Mouse (Mus musculus): ENCODE data around the gene Plin5. TPM values are rescaled to one million over a fixed set of nuclear protein-coding genes. Genes with fewer than 3 reads are reported as not detected.

Gene Plin5
- total and polyA plus RNA-seq, 3 experiments, result not detected

- Histone ChIP-seq H3K27me3 (ENCODE audit: control insufficient read depth in 1 of 2, insufficient read depth in 2 of 2, low read length in 2 of 2) (no peaks in the 10 kb centered on the region), H3K36me3 (ENCODE audit: control insufficient read depth in 1 of 2, insufficient read depth in 2 of 2, low read length in 2 of 2) (peaks cover 0 to 2% of the 10 kb centered on the region in 2 experiments; a peak in 1 of 4 replicates), H3K4me1 (ENCODE audit: control insufficient read depth in 1 of 2, insufficient read depth in 2 of 2, low read length in 2 of 2) (no peaks in the 10 kb centered on the region), H3K79me2 (ENCODE audit: control insufficient read depth, insufficient read depth, low read length, poor library complexity) (no peaks in the 10 kb centered on the region), H3K27ac (ENCODE audit: control insufficient read depth, low read depth, low read length) (no peak overlapping the region), H3K9ac (ENCODE audit: control insufficient read depth, low read depth, low read length, poor library complexity, severe bottlenecking) (no peak overlapping the region), H3K9me3 (replicated peaks; ENCODE audit: insufficient read depth, low read length) (no peaks in the 10 kb centered on the region), H3K4me3 (ENCODE audit: control insufficient read depth in 1 of 2, insufficient read depth in 1 of 2, low read depth in 2 of 2, low read length in 2 of 2) (no peak overlapping the region)
- TF ChIP-seq USF2 (IDR thresholded peaks at IDR 0.05; ENCODE audit: borderline replicate concordance in 1 of 2, insufficient read depth in 1 of 2, low read depth in 1 of 2, low read length in 2 of 2) (no peak), TCF12 (IDR thresholded peaks at IDR 0.05; ENCODE audit: low read depth, low read length) (no peak), MYB (IDR thresholded peaks at IDR 0.05; ENCODE audit: low read depth, low read length) (no peak), SMC3 (IDR thresholded peaks at IDR 0.05; ENCODE audit: low read depth, low read length) (no peak), CHD1 (IDR thresholded peaks at IDR 0.05; ENCODE audit: low read depth, low read length) (no peak), UBTF (IDR thresholded peaks at IDR 0.05; ENCODE audit: borderline replicate concordance, insufficient read depth, low read depth, low read length) (no peak), POLR2A (IDR thresholded peaks at IDR 0.05; ENCODE audit: control insufficient read depth in 1 of 2, insufficient read depth in 1 of 2, low read depth in 1 of 2, low read length in 2 of 2, poor library complexity in 1 of 2) (no peak), POLR2AphosphoS5 (IDR thresholded peaks at IDR 0.05; ENCODE audit: borderline replicate concordance, low read depth, low read length) (no peak), HCFC1 (IDR thresholded peaks at IDR 0.05; ENCODE audit: low read depth, low read length) (no peak), MYC (IDR thresholded peaks at IDR 0.05; ENCODE audit: low read depth, low read length) (no peak), ETS1 (IDR thresholded peaks at IDR 0.05; ENCODE audit: low read depth, low read length) (no peak), EP300 (IDR thresholded peaks at IDR 0.05; ENCODE audit: low read depth in 1 of 2, low read length in 2 of 2) (no peak), BHLHE40 (IDR thresholded peaks at IDR 0.05; ENCODE audit: borderline replicate concordance, low read depth, low read length) (no peak), POLR2AphosphoS2 (IDR thresholded peaks at IDR 0.05; ENCODE audit: low read length) (no peak), MXI1 (IDR thresholded peaks at IDR 0.05; ENCODE audit: low read depth, low read length) (no peak), RCOR1 (IDR thresholded peaks at IDR 0.05; ENCODE audit: low read depth, low read length) (no peak), MAZ (IDR thresholded peaks at IDR 0.05; ENCODE audit: low read depth, low read length) (no peak), ELF1 (IDR thresholded peaks at IDR 0.05; ENCODE audit: low read depth, low read length) (no peak), USF1 (IDR thresholded peaks at IDR 0.05; ENCODE audit: low read depth, low read length) (no peak)
- DNase-seq (ENCODE audit: low read depth, low spot score), result no peak
Observed at GRCm38 (mm10) chr17:56102158-56102557, 15.2 kb downstream of the Plin5 start.

DNA sequence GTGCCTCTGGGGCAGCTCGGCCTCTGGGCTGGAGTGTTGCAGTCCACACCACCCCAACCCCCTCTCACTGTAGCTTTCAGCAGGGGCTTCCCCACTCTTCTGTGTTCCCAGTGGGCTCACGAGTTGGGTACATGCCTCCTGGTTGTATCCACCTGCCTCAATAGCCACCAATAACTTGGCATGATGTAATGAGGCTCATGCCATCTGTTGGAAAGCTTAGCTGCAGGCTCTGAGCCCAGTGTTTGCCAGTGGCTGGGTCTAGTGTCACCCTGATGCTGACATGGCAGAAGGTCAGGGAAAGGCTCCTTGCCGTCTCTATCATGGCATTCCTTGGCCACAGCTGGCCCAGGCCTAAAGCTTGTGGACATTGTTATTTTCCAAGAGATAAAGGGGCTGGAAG lies 16.6 kb downstream of the Plin5 start:
- H3K27me3 ChIP-seq (ENCODE audit: control insufficient read depth in 1 of 2, insufficient read depth in 2 of 2, low read length in 2 of 2), result no peaks in the 10 kb centered on the region
- TF ChIP-seq USF1 (IDR thresholded peaks at IDR 0.05; ENCODE audit: low read depth, low read length) (no peak), NRF1 (IDR thresholded peaks at IDR 0.05; ENCODE audit: insufficient read depth, low read depth, low read length, poor library complexity, severe bottlenecking) (no peak), RAD21 (IDR thresholded peaks at IDR 0.05; ENCODE audit: low read depth, low read length) (no peak), MAFK (IDR thresholded peaks at IDR 0.05; ENCODE audit: borderline replicate concordance, low read depth, low read length) (no peak), POLR2AphosphoS2 (IDR thresholded peaks at IDR 0.05; ENCODE audit: low read length) (no peak), ELF1 (IDR thresholded peaks at IDR 0.05; ENCODE audit: low read depth, low read length) (no peak), POLR2A (IDR thresholded peaks at IDR 0.05; ENCODE audit: control insufficient read depth in 1 of 2, insufficient read depth in 1 of 2, low read depth in 1 of 2, low read length in 2 of 2, poor library complexity in 1 of 2) (no peak)
- H3K9ac ChIP-seq (ENCODE audit: control insufficient read depth, low read depth, low read length, poor library complexity, severe bottlenecking), result no peak overlapping the region

More for the DNA sequence above, 16.6 kb downstream of the Plin5 start:
- DNase-seq (ENCODE audit: low read depth, low spot score), result no peak
- Histone ChIP-seq H3K4me3 (ENCODE audit: control insufficient read depth in 1 of 2, insufficient read depth in 1 of 2, low read depth in 2 of 2, low read length in 2 of 2) (no peak overlapping the region), H3K9me3 (replicated peaks; ENCODE audit: insufficient read depth, low read length) (no peaks in the 10 kb centered on the region), H3K79me2 (ENCODE audit: control insufficient read depth, insufficient read depth, low read length, poor library complexity) (no peaks in the 10 kb centered on the region), H3K27ac (ENCODE audit: control insufficient read depth, low read depth, low read length) (no peak overlapping the region), H3K4me1 (ENCODE audit: control insufficient read depth in 1 of 2, insufficient read depth in 2 of 2, low read length in 2 of 2) (no peaks in the 10 kb centered on the region), H3K36me3 (ENCODE audit: control insufficient read depth in 1 of 2, insufficient read depth in 2 of 2, low read length in 2 of 2) (peaks cover 0 to 2% of the 10 kb centered on the region in 2 experiments; a peak in 1 of 4 replicates)
